Mouse (Mus musculus): ENCODE results near the gene Inpp4a. TPM values are rescaled to one million over a fixed set of nuclear protein-coding genes. Genes with fewer than 3 reads are reported as not detected.

The Inpp4a gene
- 19.5 and 21.8 TPM in 2 replicates for polyA plus RNA-seq (2016; fragmentation: Nextera tagmentation; extraction: Ambion mirVana)

- no peaks in the 10 kb centered on the region for H3K9me3 ChIP-seq
- H3K9ac ChIP-seq, result peak within 1 kb of the TSS; percentile 77
- H3K36me3 ChIP-seq, result no peaks in the 10 kb centered on the region
- peak within 1 kb of the TSS; percentile 91 for H3K4me3 ChIP-seq
- peak within 1 kb of the TSS; percentile 68 for H3K4me2 ChIP-seq (replicated peaks)
- H3K4me1 ChIP-seq, result peaks cover 8% of the 10 kb centered on the region
- no peaks in the 10 kb centered on the region for H3K27me3 ChIP-seq
- under 1% methylated on average over 77 of the region's 77 CpGs for WGBS
- H3K27ac ChIP-seq, result 0 out of 2 replicates have a peak within 1 kb of the TSS, but pooled peaks have one; percentile 36
- ATAC-seq (ENCODE audit: insufficient number of reproducible peaks, insufficient read depth, low FRiP score, low TSS enrichment), result peak; percentile 87
Measured at GRCm38 (mm10) chr1:37299540-37300491, at the start of gene Inpp4a. Gene Inpp4a (plus strand): TSS chr1:37299865.

DNA sequence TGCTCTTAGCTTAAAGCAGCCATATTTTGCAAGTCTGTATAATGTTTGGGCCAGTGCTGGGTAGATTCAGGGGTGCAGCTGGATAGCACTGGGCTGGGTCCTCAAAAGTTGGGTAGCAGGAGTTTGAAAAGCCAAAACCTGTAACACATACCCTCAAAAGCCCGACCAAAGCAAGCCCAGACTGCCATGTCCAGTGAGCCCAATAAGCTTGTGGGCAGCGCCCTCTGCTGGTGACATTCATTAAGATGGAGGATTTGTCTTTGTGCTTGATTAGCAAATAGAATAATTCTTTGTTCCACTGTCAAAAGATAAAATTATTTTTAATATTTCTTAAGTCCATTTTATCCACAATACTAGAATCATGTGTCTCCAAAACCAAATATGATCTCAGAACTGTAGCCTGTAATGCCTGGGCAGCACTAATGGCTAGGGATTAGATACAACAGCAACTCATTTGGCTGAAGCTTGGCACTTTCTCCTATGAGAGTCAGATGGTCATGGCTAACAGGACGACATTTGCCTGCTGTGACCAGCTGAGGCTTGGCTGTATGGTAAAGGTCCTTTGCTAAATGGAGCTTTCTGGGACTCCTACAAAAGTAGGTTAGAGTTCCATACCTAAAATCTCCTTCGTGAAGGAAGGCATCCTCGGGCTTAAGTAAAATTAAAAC is 48.9 kb upstream of the Inpp4a start:
- Histone ChIP-seq H3K9ac (no peak overlapping the region), H3K9me3 (no peaks in the 10 kb centered on the region), H3K36me3 (no peaks in the 10 kb centered on the region), H3K4me2 (replicated peaks) (no peak overlapping the region), H3K27ac (no peak overlapping the region), H3K27me3 (no peaks in the 10 kb centered on the region), H3K4me1 (peaks cover 6% of the 10 kb centered on the region; the same call in 1 of the 2 replicates), H3K4me3 (no peak overlapping the region)
- WGBS, result 44% methylated on average over 5 of the region's 5 CpGs
- no peak for ATAC-seq (ENCODE audit: insufficient number of reproducible peaks, insufficient read depth, low FRiP score, low TSS enrichment)

DNA sequence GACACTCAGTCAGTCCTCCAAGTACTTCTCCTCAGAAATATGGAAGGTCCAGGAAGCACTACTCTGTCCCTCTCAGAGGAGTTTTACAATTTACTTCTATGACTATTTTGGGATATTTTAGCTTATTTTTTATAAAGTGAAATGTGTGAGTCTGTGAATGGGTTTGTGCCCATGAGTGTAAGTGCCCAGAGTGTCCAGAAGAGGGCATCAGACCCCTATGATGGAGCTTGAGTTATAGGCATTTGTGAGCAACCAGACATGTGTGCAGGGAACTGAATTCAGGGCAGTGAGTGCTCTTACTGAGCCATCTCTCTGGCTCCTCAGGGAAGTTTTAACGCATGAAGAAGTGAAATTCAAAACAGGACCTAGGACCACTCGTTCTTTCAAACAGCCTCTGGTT is 41.2 kb upstream of the Inpp4a start:
- Histone ChIP-seq H3K9me3 (no peaks in the 10 kb centered on the region), H3K36me3 (no peaks in the 10 kb centered on the region), H3K4me1 (no peaks in the 10 kb centered on the region), H3K9ac (no peak overlapping the region), H3K4me3 (no peak overlapping the region), H3K4me2 (replicated peaks) (no peak overlapping the region), H3K27me3 (no peaks in the 10 kb centered on the region), H3K27ac (no peak overlapping the region)
- WGBS, result 93% methylated on average over 2 of the region's 2 CpGs
- ATAC-seq (ENCODE audit: insufficient number of reproducible peaks, insufficient read depth, low FRiP score, low TSS enrichment), result no peak

GRCm38 (mm10) chr1:37272464-37272863 is 27.2 kb upstream of the Inpp4a start:
- 8% methylated on average over 7 of the region's 7 CpGs for WGBS
- no peaks in the 10 kb centered on the region for H3K36me3 ChIP-seq
- ATAC-seq (ENCODE audit: insufficient number of reproducible peaks, insufficient read depth, low FRiP score, low TSS enrichment), result no peak
- H3K4me2 ChIP-seq (replicated peaks), result no peak overlapping the region
- no peak overlapping the region for H3K27ac ChIP-seq
- H3K9me3 ChIP-seq, result no peaks in the 10 kb centered on the region
- no peak overlapping the region for H3K9ac ChIP-seq
- no peak overlapping the region for H3K4me3 ChIP-seq
- no peaks in the 10 kb centered on the region for H3K4me1 ChIP-seq
- no peaks in the 10 kb centered on the region for H3K27me3 ChIP-seq

- Histone ChIP-seq H3K27me3 (no peaks in the 10 kb centered on the region), H3K9me3 (no peaks in the 10 kb centered on the region), H3K27ac (no peak overlapping the region), H3K4me3 (no peak overlapping the region), H3K4me1 (no peaks in the 10 kb centered on the region), H3K9ac (no peak overlapping the region), H3K4me2 (replicated peaks) (no peak overlapping the region), H3K36me3 (no peaks in the 10 kb centered on the region)
- no peak for ATAC-seq (ENCODE audit: insufficient number of reproducible peaks, insufficient read depth, low FRiP score, low TSS enrichment)
- 79% methylated on average over 7 of the region's 7 CpGs for WGBS
Measured at GRCm38 (mm10) chr1:37286556-37286955, 13.1 kb upstream of the Inpp4a start.

GRCm38 (mm10) chr1:37287748-37288147 is 11.9 kb upstream of the Inpp4a start:
- H3K9ac ChIP-seq, result no peak overlapping the region
- no peaks in the 10 kb centered on the region for H3K9me3 ChIP-seq
- no peak overlapping the region for H3K4me2 ChIP-seq (replicated peaks)
- H3K4me1 ChIP-seq, result no peaks in the 10 kb centered on the region
- no peaks in the 10 kb centered on the region for H3K27me3 ChIP-seq
- no peak for ATAC-seq (ENCODE audit: insufficient number of reproducible peaks, insufficient read depth, low FRiP score, low TSS enrichment)
- H3K27ac ChIP-seq, result no peak overlapping the region
- 76% methylated on average over 1 of the region's 1 CpGs for WGBS
- no peak overlapping the region for H3K4me3 ChIP-seq
- H3K36me3 ChIP-seq, result no peaks in the 10 kb centered on the region

- H3K9ac ChIP-seq, result no peak overlapping the region
- no peak overlapping the region for H3K4me3 ChIP-seq
- H3K4me1 ChIP-seq, result no peaks in the 10 kb centered on the region
- H3K9me3 ChIP-seq, result no peaks in the 10 kb centered on the region
- WGBS, result 64% methylated on average over 11 of the region's 11 CpGs
- H3K27ac ChIP-seq, result no peak overlapping the region
- no peak for ATAC-seq (ENCODE audit: insufficient number of reproducible peaks, insufficient read depth, low FRiP score, low TSS enrichment)
- no peaks in the 10 kb centered on the region for H3K36me3 ChIP-seq
- H3K27me3 ChIP-seq, result no peaks in the 10 kb centered on the region
- H3K4me2 ChIP-seq (replicated peaks), result no peak overlapping the region
Measured at GRCm38 (mm10) chr1:37288181-37288935, 11.3 kb upstream of the Inpp4a start.

- WGBS, result 83% methylated on average over 7 of the region's 7 CpGs
Measured at GRCm38 (mm10) chr1:37288941-37289340, 10.7 kb upstream of the Inpp4a start.

GRCm38 (mm10) chr1:37296414-37296813 is 3.3 kb upstream of the Inpp4a start:
- no peaks in the 10 kb centered on the region for H3K27me3 ChIP-seq
- ATAC-seq (ENCODE audit: insufficient number of reproducible peaks, insufficient read depth, low FRiP score, low TSS enrichment), result no peak
- H3K9me3 ChIP-seq, result no peaks in the 10 kb centered on the region
- H3K4me1 ChIP-seq, result peaks cover 8% of the 10 kb centered on the region
- H3K36me3 ChIP-seq, result no peaks in the 10 kb centered on the region
- no peak overlapping the region for H3K4me3 ChIP-seq
- no peak overlapping the region for H3K27ac ChIP-seq
- H3K9ac ChIP-seq, result no peak overlapping the region
- WGBS, result 45% methylated on average over 1 of the region's 1 CpGs
- no peak overlapping the region for H3K4me2 ChIP-seq (replicated peaks)

More at GRCm38 (mm10) chr1:37288941-37289340, 10.7 kb upstream of the Inpp4a start:
- no peak overlapping the region for H3K4me2 ChIP-seq (replicated peaks)
- H3K4me3 ChIP-seq, result no peak overlapping the region
- H3K27me3 ChIP-seq, result no peaks in the 10 kb centered on the region
- H3K27ac ChIP-seq, result no peak overlapping the region
- no peak for ATAC-seq (ENCODE audit: insufficient number of reproducible peaks, insufficient read depth, low FRiP score, low TSS enrichment)
- H3K9ac ChIP-seq, result no peak overlapping the region
- H3K36me3 ChIP-seq, result no peaks in the 10 kb centered on the region
- no peaks in the 10 kb centered on the region for H3K9me3 ChIP-seq
- H3K4me1 ChIP-seq, result no peaks in the 10 kb centered on the region

DNA sequence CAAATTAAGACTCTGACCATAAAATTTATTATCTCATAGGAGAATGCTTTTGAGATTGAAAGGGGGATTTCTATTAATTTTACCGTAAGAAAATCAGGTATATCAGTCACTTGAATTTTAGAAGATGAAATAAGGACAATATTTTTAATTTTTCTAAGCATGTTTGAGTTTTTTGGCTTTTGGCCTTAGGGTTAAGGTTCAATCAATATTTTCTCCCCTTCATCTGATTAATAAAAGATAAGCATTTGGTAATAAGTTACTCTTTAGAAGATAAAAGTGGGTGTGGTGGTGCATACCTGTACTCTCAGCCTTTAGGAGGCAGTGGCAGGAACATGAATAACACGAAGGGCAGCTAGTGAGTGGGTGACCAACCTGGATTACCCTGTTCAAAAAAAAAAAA is 761 bp upstream of the Inpp4a start:
- H3K27me3 ChIP-seq, result no peaks in the 10 kb centered on the region
- no peak for ATAC-seq (ENCODE audit: insufficient number of reproducible peaks, insufficient read depth, low FRiP score, low TSS enrichment)
- WGBS, result 83% methylated on average over 2 of the region's 2 CpGs
- no peak overlapping the region for H3K4me2 ChIP-seq (replicated peaks)
- no peaks in the 10 kb centered on the region for H3K9me3 ChIP-seq
- H3K4me3 ChIP-seq, result no peak overlapping the region
- no peak overlapping the region for H3K9ac ChIP-seq
- H3K36me3 ChIP-seq, result no peaks in the 10 kb centered on the region
- H3K27ac ChIP-seq, result no peak overlapping the region
- H3K4me1 ChIP-seq, result peaks cover 8% of the 10 kb centered on the region

DNA sequence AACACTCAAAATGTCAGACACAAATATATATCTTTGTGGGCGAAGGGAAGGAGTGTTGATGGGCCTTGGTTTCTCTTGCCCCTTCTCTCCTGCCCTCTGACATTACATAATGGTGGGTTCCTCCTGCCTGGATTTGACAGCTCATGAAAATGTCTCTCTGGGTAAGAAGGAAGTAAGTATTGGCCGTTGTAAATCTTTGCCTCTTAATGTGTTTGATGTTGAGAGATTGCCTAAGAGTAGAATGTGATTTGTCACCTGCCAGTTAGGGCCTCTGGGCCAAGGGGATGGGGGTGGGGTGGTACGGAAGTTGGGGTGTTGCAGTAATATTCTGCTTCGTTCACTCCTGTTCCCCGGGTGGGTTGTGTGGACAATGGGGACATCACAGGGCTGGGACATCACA is 985 bp downstream of the Inpp4a start:
- 81% methylated on average over 5 of the region's 5 CpGs for WGBS
- H3K9me3 ChIP-seq, result no peaks in the 10 kb centered on the region
- no peaks in the 10 kb centered on the region for H3K27me3 ChIP-seq
- peak overlapping the region; percentile 68 for H3K4me2 ChIP-seq (replicated peaks)
- peak overlapping the region; percentile 91 for H3K4me3 ChIP-seq
- H3K9ac ChIP-seq, result peak overlapping the region; percentile 77
- H3K36me3 ChIP-seq, result no peaks in the 10 kb centered on the region
- H3K4me1 ChIP-seq, result peaks cover 8% of the 10 kb centered on the region
- no peak overlapping the region for H3K27ac ChIP-seq
- ATAC-seq (ENCODE audit: insufficient number of reproducible peaks, insufficient read depth, low FRiP score, low TSS enrichment), result no peak
